In the genomic region with DNA sequence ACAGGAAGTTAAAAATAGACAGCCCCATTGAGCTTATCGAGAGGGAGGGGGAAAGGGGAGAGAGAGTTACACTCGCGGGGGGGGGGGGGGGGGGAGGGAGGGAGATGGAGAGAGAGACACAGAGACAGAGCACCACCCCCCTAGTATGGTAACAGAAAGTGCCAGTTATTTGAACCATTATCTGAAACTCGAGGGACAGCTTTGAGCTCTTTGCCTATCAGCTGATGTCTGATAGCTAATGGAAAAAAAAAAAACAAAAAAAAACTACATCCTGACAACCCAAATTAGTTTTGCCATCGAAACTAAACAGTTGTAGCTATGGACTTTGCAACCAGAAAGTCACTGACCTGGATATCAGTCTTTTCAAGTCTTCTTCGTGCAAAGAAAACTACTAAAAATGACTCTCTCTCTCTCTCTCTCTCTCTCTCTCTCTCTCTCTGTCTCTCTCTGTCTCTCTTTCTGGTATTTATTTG, we compare ENCODE assay signal across 8 mouse cellular contexts. TPM values are rescaled to one million over a fixed set of nuclear protein-coding genes. Genes with fewer than 3 reads are reported as not detected.
A peak's percentile ranks its signal among the peaks of the same experiment; 100 is the strongest.
DNase-seq lines count a peak whose midpoint lies in the region; ATAC-seq and TF ChIP-seq lines count a peak whose summit lies in the region.

A gene (minus strand): TSS at position 4 of the 473 bp plus-strand sequence.

- TF ChIP-seq RAD21 in MEL (IDR thresholded peaks at IDR 0.05; ENCODE audit: low read depth, low read length) = no peak

- H3K79me2 ChIP-seq in MEL (ENCODE audit: control insufficient read depth, insufficient read depth, low read length, poor library complexity) = no peaks in the 10 kb centered on the region

- H3K9me3 ChIP-seq in MEL (replicated peaks; ENCODE audit: insufficient read depth, low read length) = no peaks in the 10 kb centered on the region
- no peaks in the 10 kb centered on the region for H3K9me3 ChIP-seq in heart, embryonic 11.5 days (replicated peaks; ENCODE audit: control insufficient read depth, low read length)
- H3K9me3 ChIP-seq in neural tube, embryonic 12.5 days = no peaks in the 10 kb centered on the region

- H3K9ac ChIP-seq in MEL (ENCODE audit: control insufficient read depth, low read depth, low read length, poor library complexity, severe bottlenecking) = peak within 1 kb of the TSS; percentile 44
- H3K9ac ChIP-seq in heart, embryonic 11.5 days (ENCODE audit: low read depth, low read length) = peak within 1 kb of the TSS; percentile 80
- H3K9ac ChIP-seq in neural tube, embryonic 12.5 days = peak within 1 kb of the TSS; percentile 57

- no peaks in the 10 kb centered on the region for H3K4me1 ChIP-seq in MEL (ENCODE audit: control insufficient read depth in 1 of 2, insufficient read depth in 2 of 2, low read length in 2 of 2)
- H3K4me1 ChIP-seq in heart, embryonic 11.5 days (ENCODE audit: control insufficient read depth, insufficient read depth, low read length) = peaks cover 50% of the 10 kb centered on the region
- H3K4me1 ChIP-seq in neural tube, embryonic 12.5 days = peaks cover 13% of the 10 kb centered on the region

- no peaks in the 10 kb centered on the region for H3K36me3 ChIP-seq in MEL (ENCODE audit: control insufficient read depth in 1 of 2, insufficient read depth in 2 of 2, low read length in 2 of 2)
- H3K36me3 ChIP-seq in heart, embryonic 11.5 days (ENCODE audit: control insufficient read depth, insufficient read depth, low read length) = no peaks in the 10 kb centered on the region; the same call in 1 of the 2 replicates
- no peaks in the 10 kb centered on the region for H3K36me3 ChIP-seq in neural tube, embryonic 12.5 days

- no peak within 1 kb of the TSS for H3K27ac ChIP-seq in MEL (ENCODE audit: control insufficient read depth, low read depth, low read length)
- peak within 1 kb of the TSS; percentile 92 for H3K27ac ChIP-seq in heart, embryonic 11.5 days (ENCODE audit: low read depth, low read length)
- no peak within 1 kb of the TSS for H3K27ac ChIP-seq in neural tube, embryonic 12.5 days

- DNase-seq in gastrocnemius, postnatal 14 days = no peak
- DNase-seq in gastrocnemius, adult 18-20 months (ENCODE audit: low spot score) = no peak
- DNase-seq in MEL (ENCODE audit: low read depth, low spot score) (no peak), adipocyte (ENCODE audit: low spot score) (no peak)
- no peak for DNase-seq in left cerebral cortex, postnatal 14 days (ENCODE audit: low spot score in 2 of 2)
- DNase-seq in T-cell, adult 2 months (ENCODE audit: low spot score) = no peak

- peak within 1 kb of the TSS; percentile 58 to 61 for H3K4me3 ChIP-seq in MEL (ENCODE audit: control insufficient read depth in 1 of 2, insufficient read depth in 1 of 2, low read depth in 2 of 2, low read length in 2 of 2)
- peak within 1 kb of the TSS; percentile 65 for H3K4me3 ChIP-seq in heart, embryonic 11.5 days (ENCODE audit: low read depth, low read length)
- H3K4me3 ChIP-seq in neural tube, embryonic 12.5 days = peak within 1 kb of the TSS; percentile 38

- TF ChIP-seq POLR2A in MEL (IDR thresholded peaks at IDR 0.05; ENCODE audit: control insufficient read depth in 1 of 2, insufficient read depth in 1 of 2, low read depth in 1 of 2, low read length in 2 of 2, poor library complexity in 1 of 2) = no peak

- no peaks in the 10 kb centered on the region for H3K27me3 ChIP-seq in MEL (ENCODE audit: control insufficient read depth in 1 of 2, insufficient read depth in 2 of 2, low read length in 2 of 2)
- H3K27me3 ChIP-seq in heart, embryonic 11.5 days (ENCODE audit: control insufficient read depth, insufficient read depth, low read length) = no peaks in the 10 kb centered on the region
- no peaks in the 10 kb centered on the region for H3K27me3 ChIP-seq in neural tube, embryonic 12.5 days (replicated peaks)

- 3% methylated on average over 4 of the region's 6 CpGs for WGBS in heart, embryonic 11.5 days (ENCODE audit: insufficient replicate concordance)
- 20% methylated on average over 5 of the region's 6 CpGs for WGBS in neural tube, embryonic 12.5 days

- H3K4me2 ChIP-seq in heart, embryonic 11.5 days = peak within 1 kb of the TSS; percentile 77
- peak within 1 kb of the TSS; percentile 72 for H3K4me2 ChIP-seq in neural tube, embryonic 12.5 days (replicated peaks)

- ATAC-seq in heart, embryonic 11.5 days (replicated peaks; ENCODE audit: insufficient number of reproducible peaks, low FRiP score, low TSS enrichment) = 0 out of 2 replicates have a peak, but pooled peaks have one; percentile 5
- no peak for ATAC-seq in neural tube, embryonic 12.5 days (ENCODE audit: low FRiP score, low read depth)

- intact Hi-C loops in gastrocnemius, postnatal 14 days (cut with DNase I; ENCODE audit: low total_unique reads) = no loop called here
- intact Hi-C loops in left cerebral cortex, postnatal 14 days (cut with DNase I) = loop anchor here (10.0 kb wide), 1 partner anchor 106 kb away; no protein-coding TSS in a partner anchor

- peak in 1 of 2 experiments; percentile 12; a peak in 1 of 4 replicates for TF ChIP-seq EP300 in MEL (IDR thresholded peaks at IDR 0.05; ENCODE audit: low read depth in 1 of 2, low read length in 2 of 2)

- TF ChIP-seq CTCF in MEL (IDR thresholded peaks at IDR 0.05 in 2 of 3, conservative IDR thresholded peaks at IDR 0.05 in 1 of 3; ENCODE audit: control insufficient read depth in 1 of 3, insufficient read depth in 1 of 3, low read depth in 2 of 3, low read length in 3 of 3, poor library complexity in 1 of 3, severe bottlenecking in 1 of 3) = no peak

TF ChIP-seq in MEL, 35 proteins besides CTCF, POLR2A, EP300 and RAD21:
- no peak for TF ChIP-seq HCFC1 (IDR thresholded peaks at IDR 0.05; ENCODE audit: low read depth, low read length)
- TF ChIP-seq SMC3 (IDR thresholded peaks at IDR 0.05; ENCODE audit: low read depth, low read length) = no peak
- TF ChIP-seq MAX (IDR thresholded peaks at IDR 0.05; ENCODE audit: low read length) = no peak
- TF ChIP-seq ZKSCAN1 (IDR thresholded peaks at IDR 0.05; ENCODE audit: low read depth, low read length) = no peak
- TF ChIP-seq MXI1 (IDR thresholded peaks at IDR 0.05; ENCODE audit: low read depth, low read length) = no peak
- peak; percentile 77 for TF ChIP-seq ZNF384 (IDR thresholded peaks at IDR 0.05; ENCODE audit: low read depth, low read length)
- TF ChIP-seq GATA1 (IDR thresholded peaks at IDR 0.05; ENCODE audit: low read depth, low read length) = peak; percentile 24; the same call in 1 of the 2 replicates
- no peak for TF ChIP-seq ZC3H11A (IDR thresholded peaks at IDR 0.05; ENCODE audit: low read depth, low read length)
- no peak for TF ChIP-seq GABPA (IDR thresholded peaks at IDR 0.05; ENCODE audit: low read depth, low read length)
- TF ChIP-seq ETS1 (IDR thresholded peaks at IDR 0.05; ENCODE audit: low read depth, low read length) = 0 out of 2 replicates have a peak, but pooled peaks have one; percentile 45
- TF ChIP-seq JUND (IDR thresholded peaks at IDR 0.05; ENCODE audit: low read depth, low read length) = no peak
- TF ChIP-seq MEF2A (IDR thresholded peaks at IDR 0.05; ENCODE audit: extremely low read depth, insufficient replicate concordance, low read depth, low read length, poor library complexity, severe bottlenecking) = no peak
- TF ChIP-seq USF2 (IDR thresholded peaks at IDR 0.05; ENCODE audit: borderline replicate concordance in 1 of 2, insufficient read depth in 1 of 2, low read depth in 1 of 2, low read length in 2 of 2) = no peak
- no peak for TF ChIP-seq CHD1 (IDR thresholded peaks at IDR 0.05; ENCODE audit: low read depth, low read length)

RNA-seq across cellular contexts. Expression of the gene that starts here (rescaled TPM):
- 10 to 100 TPM; 26.7 to 35.0 TPM for total RNA-seq in gastrocnemius, postnatal 14 days (2021)
- 1 to 10 TPM; 4.2 to 5.1 TPM for total RNA-seq in gastrocnemius, adult 18-20 months (2021)
- 0.52 and 0.54 TPM in 2 replicates for total RNA-seq in MEL (2012; rRNA removed)
- polyA plus RNA-seq in MEL (2012; ENCODE audit: insufficient read depth in 1 of 2, insufficient read length in 2 of 2, low read depth in 1 of 2, low replicate concordance in 2 of 2, missing spikeins in 1 of 2) = 1 to 10 TPM in 1 of 2 experiments, not detected in 1; 1.1 TPM
- polyA plus RNA-seq in heart, embryonic 11.5 days (2014; fragmentation: Nextera tagmentation; extraction: Ambion mirVana) = 163 and 234 TPM in 2 replicates
- total RNA-seq in left cerebral cortex, postnatal 14 days (2021) = 10 to 100 TPM; 23.5 to 34.0 TPM
- 8.3 and 8.4 TPM in 2 replicates for polyA plus RNA-seq in neural tube, embryonic 12.5 days (2016; fragmentation: Nextera tagmentation; extraction: Ambion mirVana)

Comparison
In these comparisons a context has a peak if more than half of its experiments do, and no peak if none do; other contexts are left out.
1. RNA of the gene that starts here (polyA plus RNA-seq): 163 to 234 TPM in heart, embryonic 11.5 days; 8.3 to 8.4 TPM in neural tube, embryonic 12.5 days and 1.1 TPM in MEL; every median in the first group is over 10 times any median in the second.
2. Peak in every context shown above with its lines, with median percentiles within 50 percentile points of each other: H3K4me3 ChIP-seq and H3K9ac ChIP-seq.